Mouse (Mus musculus) thymus, postnatal 10 days (tissue): ENCODE measurements around the gene Ubc.
"Not testable (repeated sequence)": the region's sequence is repeated elsewhere in the genome, so short reads cannot be mapped to it uniquely, and the experiment has no call there.

ENCODE experiments used
- DNase-seq, 2 experiments: peaks; one replicate each; pipeline ENCODE4 v3.0.0; 2021; ENCODE audit warnings: low spot score in 2 of 2

The Ubc gene

DNA sequence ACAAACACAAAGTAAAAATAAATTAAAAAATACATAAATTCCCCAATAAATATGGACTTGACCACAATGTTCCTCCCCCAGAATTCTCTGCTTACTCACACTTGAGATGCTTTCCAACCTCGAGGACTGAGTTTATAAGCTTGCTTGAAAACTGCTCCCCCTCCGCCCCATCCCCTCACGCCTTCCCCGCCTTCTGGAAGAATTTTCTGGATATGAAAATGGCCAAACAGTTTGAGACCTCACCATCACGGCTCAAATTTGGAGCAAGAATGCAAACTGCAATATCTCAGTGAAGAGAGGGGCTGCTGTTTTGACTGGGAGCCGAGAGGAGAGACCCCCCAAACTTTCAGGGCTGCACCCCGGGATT lies 14.5 kb upstream of the Ubc start:
- no peak for DNase-seq

DNA sequence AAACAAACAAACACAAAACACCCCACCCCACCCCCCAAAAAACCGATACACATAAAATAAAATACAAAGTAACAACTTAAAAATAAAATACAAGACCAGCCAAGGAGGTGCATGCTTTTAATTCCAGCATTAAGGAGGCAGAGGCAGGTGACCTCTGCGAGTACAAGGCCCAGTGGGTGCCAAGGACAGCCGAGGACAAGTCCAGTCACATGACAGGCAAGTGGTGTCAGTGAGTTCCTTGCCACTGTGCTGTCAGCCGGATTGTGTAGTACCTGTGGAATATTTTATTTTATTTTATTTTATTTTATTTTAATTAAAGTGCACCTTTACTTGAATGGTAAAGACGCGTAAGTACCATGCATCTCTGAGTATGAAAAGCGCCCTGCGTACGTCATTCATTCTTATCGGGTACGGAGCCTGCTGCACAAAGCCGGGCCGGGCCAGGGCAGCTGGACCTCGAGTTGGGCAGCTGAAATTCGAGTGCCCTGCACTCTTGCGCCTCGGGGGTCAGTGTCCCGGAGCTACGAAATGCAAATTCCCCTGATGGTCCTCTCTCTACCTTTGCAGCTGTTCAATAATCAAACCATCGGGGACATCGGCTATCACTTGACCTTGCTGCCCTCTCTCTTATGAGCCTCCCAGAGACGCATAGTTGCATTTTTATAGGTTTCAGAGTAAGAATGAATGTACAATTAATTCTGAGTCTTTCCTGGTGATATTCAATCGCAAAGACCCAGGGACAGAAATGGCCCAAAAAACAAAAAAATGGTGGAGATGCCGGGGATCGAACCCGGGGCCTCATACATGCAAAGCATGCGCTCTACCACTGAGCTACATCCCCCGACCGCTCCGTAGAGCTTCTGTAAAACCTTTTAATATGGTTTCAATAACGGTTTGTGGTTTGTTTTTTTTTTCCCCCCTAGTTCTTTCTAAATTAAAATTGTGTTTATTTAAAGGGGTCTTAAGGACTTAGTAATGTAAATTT lies 13.8 kb upstream of the Ubc start:
- peak; percentile 55 to 72 for DNase-seq

DNA sequence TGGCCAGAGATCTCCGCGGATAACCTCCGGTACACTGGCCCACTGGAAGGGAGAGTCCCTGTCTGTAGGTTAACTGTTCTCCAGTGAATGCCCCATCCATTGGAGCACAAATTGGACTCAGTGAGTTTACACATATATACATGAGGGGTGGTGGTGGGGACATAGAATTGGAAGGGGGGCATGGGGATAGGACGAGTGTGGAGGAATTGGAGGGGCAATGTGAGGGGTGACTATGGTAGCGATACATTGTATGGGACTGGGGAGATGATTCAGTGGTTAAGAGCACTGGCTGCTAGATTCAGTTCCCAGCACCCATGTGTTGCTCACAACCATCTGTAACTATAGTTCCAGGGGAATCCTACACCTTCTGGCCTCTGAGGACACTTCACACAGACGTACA lies 13.0 kb upstream of the Ubc start:
- DNase-seq = no peak

DNA sequence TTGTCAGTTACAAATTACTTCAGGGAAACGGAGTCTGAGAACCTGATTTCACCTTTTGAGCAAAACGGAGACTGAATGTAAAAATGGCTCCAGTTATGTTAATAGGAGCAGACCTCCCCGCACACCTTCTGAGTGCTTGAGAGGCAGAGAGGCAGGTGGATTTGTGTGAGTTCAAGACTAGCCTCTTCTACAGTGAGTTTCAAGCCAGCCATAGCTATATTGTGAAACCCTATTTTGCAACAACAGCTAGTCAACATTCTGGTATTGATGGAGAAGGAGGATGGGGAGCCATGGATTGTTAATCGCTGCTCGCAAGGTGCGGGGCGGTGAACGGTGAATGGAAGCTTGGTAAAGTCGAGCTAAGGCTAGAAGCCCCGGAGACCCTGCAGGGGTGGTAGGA lies 12.5 kb upstream of the Ubc start:
- DNase-seq = no peak

DNA sequence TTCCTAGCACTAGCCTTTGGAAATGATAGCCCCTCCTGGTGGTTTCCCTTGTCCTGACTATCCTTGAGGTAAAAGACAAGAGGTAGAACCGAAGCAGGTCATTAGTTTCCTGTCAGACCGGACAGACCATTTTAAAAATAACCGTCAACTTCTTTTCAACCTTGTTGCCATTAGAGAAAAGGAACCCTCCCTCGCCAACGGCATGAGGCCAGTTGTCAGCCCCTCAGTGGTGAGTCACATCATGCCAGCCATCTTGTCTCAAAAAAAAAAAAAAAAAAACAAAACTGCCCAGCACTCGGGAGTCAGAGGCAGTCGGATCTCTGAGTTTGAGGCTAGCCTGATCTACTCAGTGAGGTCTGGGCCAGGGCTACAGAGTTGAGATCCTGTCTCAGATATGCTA lies 10.9 kb upstream of the Ubc start:
- no peak for DNase-seq

DNA sequence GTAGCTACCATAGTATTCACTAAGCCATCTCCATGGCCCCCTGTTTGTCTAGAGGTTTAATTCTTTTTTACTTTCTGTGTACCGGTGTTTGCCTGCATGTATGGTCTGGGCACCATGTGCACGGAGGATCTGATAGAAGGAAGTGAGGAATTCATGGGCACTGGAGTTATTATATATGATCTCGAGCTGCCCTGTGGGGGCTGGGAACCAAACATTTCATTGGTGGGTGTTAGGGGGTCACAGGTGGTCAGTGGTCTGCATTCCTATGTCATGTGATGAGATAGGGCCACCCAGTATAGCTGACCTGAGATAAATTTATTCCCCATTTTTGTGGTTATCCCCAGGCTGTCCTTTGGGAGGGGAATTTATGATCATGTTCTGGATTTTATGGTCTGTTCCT lies 5.0 kb upstream of the Ubc start:
- DNase-seq = no peak

DNA sequence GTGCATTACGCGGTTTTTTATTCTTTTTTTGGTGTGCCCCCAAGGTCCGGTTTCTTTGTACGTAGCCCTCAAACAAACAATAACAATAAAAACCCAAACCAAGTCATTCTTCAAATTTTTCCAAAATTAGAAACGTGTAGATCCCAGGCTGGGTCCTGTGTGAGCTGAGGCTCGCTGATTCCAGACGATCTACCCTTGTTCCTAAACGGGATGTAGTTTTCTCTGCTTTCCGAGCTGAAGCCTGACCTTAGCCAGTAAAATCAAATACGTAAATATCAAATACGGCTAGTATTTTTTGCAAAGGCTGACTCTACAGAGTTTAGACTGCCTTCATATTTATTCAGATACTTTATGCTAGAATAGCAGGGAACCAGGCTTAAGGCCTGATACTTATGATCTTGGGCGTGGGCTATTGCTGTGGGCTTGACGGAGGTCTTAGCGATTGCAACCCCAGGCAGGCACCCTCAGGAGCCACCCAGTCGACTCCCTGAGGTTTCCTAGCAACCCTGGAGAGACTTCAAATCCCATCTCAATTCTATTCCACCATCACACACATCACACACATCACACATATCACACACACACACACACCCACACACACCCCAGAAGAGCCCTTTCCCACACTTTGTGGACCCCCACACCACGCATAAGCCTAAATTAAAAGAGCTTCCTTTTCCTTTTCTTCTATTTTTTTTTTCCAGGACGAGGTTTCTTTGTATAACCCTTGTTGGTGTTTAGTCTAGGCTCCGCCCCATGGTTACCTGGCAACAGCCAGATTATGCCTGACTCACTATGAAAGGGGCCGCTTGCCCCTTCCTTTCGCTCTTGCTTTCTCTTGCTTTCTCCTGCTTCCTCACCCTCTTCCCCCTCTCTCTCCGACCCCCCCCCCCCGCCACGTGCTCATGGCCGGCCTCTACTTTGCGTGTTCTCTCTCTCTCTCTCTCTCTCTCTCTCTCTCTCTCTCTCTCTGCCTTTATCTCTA lies 3.9 kb upstream of the Ubc start:
- DNase-seq = peak; percentile 78 to 79

DNA sequence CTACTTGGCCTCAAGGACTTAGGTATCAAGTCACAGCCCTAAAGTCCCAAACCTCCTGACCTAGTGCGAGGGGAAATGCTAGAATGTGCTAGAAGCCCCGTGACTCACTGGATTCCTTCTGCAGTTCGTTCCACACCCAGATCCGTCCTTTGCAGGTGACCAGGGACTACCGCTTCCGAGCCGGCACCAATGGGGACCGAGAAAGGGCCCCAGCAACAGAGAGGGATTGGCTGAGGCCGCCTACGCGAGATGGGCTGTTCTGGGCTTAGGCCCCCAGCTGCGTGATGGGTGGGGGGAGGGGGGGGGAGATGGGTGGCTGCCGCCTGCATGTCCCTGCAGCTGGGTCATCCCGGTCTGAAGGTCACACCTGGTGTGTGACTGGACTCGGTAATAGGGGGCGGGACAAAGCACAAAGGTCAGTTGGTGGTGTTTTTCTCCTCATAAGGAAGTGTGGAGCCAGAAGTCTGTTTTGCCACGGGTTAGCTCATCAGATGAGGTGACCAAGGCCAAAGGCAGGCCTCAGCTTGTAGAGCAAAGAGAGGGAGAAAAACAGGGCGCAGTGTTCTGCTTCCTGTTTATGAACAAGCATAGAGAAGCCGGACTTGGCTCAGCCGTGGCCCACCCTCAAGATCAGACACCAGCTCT lies 3.1 kb upstream of the Ubc start:
- DNase-seq = peak; percentile 93 to 95

DNA sequence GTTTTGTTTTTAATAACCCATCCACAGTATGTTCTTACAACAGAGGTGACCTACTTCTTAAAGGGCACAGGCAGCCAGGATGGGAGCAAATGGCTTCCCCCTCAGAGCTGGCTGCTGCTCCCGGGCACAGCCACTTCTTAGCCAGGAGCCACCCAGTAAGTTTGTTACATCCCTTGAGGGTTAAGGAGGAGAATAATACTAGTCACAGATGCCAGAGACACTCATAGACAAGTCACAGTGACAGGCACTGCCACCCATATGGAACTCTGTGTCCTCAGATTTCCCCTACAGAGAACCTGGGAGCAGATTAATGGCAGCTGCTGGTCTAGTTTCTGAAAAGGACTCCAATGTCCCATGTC lies 2.6 kb upstream of the Ubc start:
- no peak for DNase-seq

DNA sequence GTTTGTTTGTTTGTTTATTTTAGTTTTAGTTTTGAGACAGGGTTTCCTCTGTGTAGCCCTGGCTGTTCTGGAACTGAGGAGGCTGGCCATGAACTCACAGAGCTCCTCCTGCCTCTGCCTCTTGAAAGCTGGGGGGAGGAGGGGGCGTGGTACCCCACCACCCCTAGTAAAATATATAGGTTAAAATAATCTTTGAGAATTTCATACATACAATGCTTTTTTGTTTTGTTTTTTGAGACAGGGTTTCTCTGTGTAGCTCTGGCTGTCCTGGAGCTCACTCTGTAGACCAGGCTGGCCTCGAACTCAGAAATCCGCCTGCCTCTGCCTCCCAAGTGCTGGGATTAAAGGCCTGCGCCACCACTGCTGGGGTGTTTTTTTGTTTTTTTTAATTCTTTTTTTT lies 2.2 kb upstream of the Ubc start:
- DNase-seq = not testable (repeated sequence)

DNA sequence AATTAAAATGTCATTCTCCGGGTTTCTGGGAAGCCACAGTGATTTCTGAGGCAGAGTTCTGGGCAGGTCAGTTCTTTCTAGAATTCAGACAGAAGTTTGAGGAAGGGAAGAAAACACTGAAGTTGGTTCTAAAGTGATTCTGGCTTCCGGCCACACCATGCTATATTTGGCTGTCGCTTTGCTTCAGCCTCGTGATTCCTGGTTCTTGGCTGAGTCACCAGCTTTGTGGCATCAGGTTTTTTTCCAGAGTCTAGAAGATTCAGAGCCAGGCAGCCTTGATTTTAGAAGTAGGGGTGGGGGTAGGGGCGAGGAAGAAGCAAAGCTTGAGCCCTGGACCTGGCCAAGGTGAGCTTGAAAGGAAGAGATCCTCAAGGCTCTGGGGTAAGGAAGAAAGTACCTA lies 1.6 kb upstream of the Ubc start:
- DNase-seq = no peak

DNA sequence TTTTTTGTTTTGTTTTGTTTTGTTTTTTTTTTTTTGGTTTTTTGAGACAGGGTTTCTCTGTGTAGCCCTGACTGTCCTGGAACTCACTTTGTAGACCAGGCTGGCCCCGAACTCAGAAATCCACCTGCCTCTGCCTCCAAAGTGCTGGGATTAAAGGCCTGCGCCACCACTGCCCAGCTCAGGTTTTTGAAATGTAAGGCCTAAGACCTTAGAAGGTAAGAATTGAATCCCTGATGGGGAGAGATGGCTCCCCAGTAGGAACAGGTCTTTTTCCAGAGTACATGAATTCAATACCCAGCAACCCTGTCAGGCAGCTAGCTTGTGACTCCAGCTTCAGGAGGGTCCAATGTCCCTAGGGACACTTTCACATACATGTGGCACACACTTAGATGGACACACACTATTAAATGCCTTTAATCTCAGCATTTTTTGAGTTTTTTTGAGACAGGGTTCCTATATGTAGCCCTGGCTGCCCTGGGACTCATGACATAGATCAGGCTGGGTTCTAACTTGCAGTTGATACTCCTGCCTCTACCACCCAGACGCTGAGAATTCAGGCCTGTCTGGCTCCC lies 990 bp upstream of the Ubc start:
- no peak for DNase-seq

DNA sequence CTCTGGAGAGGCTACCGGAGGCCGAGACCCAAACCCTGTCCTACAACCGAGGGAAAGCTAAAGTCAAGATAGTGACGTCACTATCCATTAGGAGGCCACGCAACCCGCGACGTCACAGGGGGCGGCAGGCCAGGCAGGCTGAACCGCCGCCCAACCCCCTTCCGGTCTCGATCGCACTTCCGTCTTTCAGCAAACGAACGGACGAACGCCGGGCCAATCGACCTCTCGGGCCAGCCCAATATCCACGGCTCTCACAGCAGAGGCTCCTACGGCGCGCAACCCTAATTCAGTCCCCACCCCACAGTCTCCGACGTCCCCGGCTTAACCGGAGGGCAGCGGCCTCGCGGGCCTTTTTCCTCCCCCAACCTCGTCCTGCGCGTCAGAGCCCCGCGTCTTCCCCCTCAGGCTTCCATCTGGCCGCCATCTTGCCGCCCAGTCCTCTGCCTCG lies 847 bp downstream of the Ubc start, which contains the start of gene Gm10382:
Gene Gm10382, plus strand, starts transcription at position 192 of the 448 bp plus-strand sequence.
- peak; percentile 73 to 76 for DNase-seq

DNA sequence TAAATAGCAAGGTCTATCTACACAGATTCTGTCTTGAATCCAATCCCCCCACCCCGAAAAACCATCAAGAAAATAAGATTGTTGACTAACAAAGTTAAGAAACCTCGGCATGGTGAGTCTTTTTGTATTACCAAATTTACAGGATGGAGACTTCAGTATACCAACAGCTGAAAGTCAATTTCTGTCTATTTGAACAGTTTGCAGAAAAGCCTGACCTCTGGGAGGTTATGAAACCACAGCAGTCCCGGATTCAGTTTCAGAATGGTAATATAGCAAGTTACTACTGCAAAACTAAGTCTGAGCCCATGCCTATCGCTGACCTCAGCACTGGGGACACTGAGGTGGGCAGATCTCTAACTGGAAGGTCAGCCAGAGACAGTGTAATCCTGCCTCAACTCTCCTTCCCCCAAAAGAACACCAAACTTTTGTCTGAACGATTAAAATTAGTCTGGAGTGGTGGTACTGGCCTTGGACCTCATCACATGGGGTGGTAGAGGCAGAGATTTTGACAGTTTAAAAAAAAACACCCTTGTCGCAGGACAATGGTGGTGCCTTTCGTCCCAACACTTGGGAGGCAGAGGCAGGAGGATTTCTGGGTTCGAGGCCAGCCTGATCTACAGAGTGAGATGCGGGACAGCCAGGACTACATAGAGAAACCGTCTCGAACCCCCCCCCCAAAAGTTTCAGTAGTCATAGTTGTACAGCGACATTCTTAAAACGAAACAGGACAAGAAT lies 1.5 kb downstream of the Ubc start:
- DNase-seq = no peak

DNA sequence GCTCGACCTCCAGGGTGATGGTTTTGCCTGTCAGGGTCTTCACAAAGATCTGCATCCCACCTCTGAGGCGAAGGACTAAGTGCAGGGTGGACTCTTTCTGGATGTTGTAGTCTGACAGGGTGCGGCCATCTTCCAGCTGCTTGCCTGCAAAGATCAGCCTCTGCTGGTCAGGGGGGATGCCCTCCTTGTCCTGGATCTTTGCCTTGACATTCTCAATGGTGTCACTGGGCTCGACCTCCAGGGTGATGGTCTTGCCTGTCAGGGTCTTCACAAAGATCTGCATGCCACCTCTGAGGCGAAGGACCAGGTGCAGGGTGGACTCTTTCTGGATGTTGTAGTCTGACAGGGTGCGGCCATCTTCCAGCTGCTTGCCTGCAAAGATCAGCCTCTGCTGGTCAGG lies 2.7 kb downstream of the Ubc start:
- DNase-seq = not testable (repeated sequence)

DNA sequence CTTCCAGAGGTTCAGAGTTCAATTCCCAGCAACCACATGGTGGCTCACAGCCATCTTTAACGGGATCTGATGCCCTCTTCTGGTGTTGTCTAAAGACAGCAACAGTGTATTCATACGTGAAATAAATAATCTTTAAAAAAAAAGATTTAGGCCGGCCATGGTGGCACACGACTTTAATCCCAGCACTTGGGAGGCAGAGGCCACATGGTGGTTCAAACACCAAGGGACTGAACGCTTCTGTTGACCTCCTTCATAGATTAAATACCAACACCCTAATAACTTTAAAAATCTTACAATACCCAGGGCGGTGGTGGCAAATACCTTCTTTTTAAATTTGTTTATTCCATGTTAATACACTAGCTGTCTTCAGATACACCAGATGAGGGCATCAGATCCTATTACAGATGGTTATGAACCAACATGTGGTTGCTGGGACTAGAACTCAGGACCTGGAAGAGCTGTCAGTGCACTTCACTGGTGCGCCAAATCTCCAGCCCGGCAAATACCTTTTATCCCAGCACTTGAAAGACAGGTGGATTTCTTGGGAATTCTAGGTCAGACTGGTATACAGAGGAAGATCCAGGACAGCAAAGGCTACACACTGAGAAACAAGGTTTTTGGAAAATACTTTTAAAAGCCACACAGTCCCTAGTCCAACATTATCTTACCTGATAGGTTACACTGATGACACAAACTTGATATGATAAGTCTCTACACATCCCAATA lies 4.6 kb downstream of the Ubc start:
- no peak for DNase-seq

DNA sequence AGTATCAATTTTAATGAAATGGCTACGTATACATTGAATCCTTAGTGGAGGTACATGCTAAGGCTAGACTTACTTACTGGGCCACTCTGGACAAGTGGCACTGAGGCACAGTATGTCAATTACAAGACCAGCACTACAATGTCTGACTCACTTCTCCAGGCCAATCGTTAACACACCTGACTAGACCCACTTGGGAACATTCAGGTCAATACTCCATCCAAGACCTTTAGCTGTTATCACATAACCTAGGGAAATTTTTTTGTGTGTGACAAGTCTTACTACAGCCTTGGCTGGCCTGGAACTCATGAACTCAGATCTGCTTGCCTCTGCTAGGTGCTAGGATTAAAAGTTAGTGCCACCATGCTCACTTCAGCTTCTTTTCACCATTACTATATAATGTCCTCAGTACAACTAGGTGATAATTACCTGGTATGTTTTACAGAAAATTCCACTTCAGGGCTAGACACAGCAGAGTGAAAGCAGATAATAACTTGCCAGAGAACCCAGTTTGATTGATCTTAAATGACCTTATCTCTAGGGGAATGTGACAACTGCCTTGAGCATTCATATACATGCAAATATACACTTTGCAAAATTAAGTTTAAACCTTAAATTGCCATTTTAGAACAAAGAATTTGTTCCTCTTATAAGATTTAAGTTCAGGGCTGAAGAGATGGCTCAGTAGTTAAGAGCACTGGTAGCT lies 5.3 kb downstream of the Ubc start:
- DNase-seq = no peak

DNA sequence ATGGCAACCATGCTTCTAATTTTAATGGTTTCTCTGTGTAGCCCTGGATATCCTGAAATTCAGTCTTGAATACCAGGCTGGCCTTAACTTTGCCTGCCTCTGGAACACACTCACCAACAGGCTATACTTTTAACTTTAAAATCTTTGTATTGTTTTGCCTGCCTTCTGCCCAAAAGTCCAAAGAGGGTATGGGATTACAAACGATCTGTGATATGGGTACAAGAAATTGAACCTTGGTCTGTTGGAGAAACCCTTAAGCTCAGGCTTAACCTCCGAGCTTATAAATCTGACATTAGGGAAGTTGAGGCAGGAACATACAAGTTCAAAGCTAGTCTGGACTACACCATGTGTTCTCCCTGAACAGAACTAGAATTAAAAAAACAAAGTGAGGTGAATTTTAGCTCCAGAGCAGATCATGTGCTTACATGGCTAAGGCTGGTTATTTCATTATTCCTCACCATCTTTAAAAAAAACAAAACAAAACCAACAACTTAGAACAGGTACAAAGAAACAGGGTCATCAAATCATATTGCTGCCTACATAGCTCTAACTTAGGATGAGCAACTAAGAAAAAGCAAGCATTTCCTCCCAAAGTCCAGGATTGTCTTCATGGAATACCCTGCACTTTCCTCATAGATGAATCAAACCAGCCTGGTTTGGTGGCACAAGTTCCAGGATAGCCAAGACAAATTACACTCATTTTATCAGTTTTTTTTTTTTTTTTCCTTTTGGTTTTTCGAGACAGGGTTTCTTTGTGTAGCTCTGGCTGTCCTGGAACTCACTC lies 6.2 kb downstream of the Ubc start:
- DNase-seq = no peak
